8 mouse cellular contexts compared by ENCODE assay signal in genomic region chr7:82866486-82867270, GRCm38 (mm10). TPM values are rescaled to one million over a fixed set of nuclear protein-coding genes. Genes with fewer than 3 reads are reported as not detected.
DNase-seq lines count a peak whose midpoint lies in the region; ATAC-seq and TF ChIP-seq lines count a peak whose summit lies in the region.

No protein-coding gene starts in this region.

- peaks cover 18% of the 10 kb centered on the region for H3K36me3 ChIP-seq in forebrain, postnatal 0 days (ENCODE audit: insufficient read depth)
- H3K36me3 ChIP-seq in lung, embryonic 16.5 days (ENCODE audit: control insufficient read depth, insufficient read depth, low read length), result peaks cover 2% of the 10 kb centered on the region; the same call in 1 of the 2 replicates
- H3K36me3 ChIP-seq in thymus, adult 2 months (ENCODE audit: control insufficient read depth, insufficient read depth, low read length), result 0 out of 2 replicates have a peak, but pooled peaks cover 3% of the 10 kb centered on the region

- no peaks in the 10 kb centered on the region for H3K27me3 ChIP-seq in cerebellum, adult 2 months (ENCODE audit: control insufficient read depth, insufficient read depth, low read length)
- H3K27me3 ChIP-seq in forebrain, postnatal 0 days (ENCODE audit: insufficient read depth, low read length), result no peaks in the 10 kb centered on the region
- H3K27me3 ChIP-seq in lung, embryonic 16.5 days (ENCODE audit: control insufficient read depth, insufficient read depth, low read depth, low read length), result no peaks in the 10 kb centered on the region
- no peaks in the 10 kb centered on the region for H3K27me3 ChIP-seq in thymus, adult 2 months (ENCODE audit: control insufficient read depth, insufficient read depth, low read length)

- peak overlapping the region; percentile 100 for H3K9ac ChIP-seq in forebrain, postnatal 0 days
- peak overlapping the region; percentile 95 for H3K9ac ChIP-seq in lung, embryonic 16.5 days (ENCODE audit: low read length)

- ATAC-seq in forebrain, postnatal 0 days, result peak; percentile 81
- ATAC-seq in lung, embryonic 16.5 days (ENCODE audit: low read depth), result peak; percentile 86

- H3K9me3 ChIP-seq in forebrain, postnatal 0 days (ENCODE audit: low read length), result no peaks in the 10 kb centered on the region
- H3K9me3 ChIP-seq in lung, embryonic 16.5 days (ENCODE audit: control insufficient read depth, low read length), result no peaks in the 10 kb centered on the region

- peak overlapping the region; percentile 82 for H3K4me2 ChIP-seq in forebrain, postnatal 0 days (ENCODE audit: low read depth)
- peak overlapping the region; percentile 97 for H3K4me2 ChIP-seq in lung, embryonic 16.5 days (ENCODE audit: low read depth, low read length)

- peaks cover 10% of the 10 kb centered on the region for H3K4me1 ChIP-seq in cerebellum, adult 2 months (ENCODE audit: control insufficient read depth, insufficient read depth, low read length)
- no peaks in the 10 kb centered on the region for H3K4me1 ChIP-seq in forebrain, postnatal 0 days (ENCODE audit: insufficient read depth)
- H3K4me1 ChIP-seq in lung, embryonic 16.5 days (replicated peaks; ENCODE audit: control insufficient read depth, insufficient read depth, low read length), result peaks cover 24% of the 10 kb centered on the region
- peaks cover 18% of the 10 kb centered on the region for H3K4me1 ChIP-seq in thymus, adult 2 months (replicated peaks; ENCODE audit: control insufficient read depth, insufficient read depth, low read length)

- H3K27ac ChIP-seq in cerebellum, adult 2 months (ENCODE audit: insufficient read depth, low read length), result peak overlapping the region; percentile 96
- H3K27ac ChIP-seq in forebrain, postnatal 0 days (ENCODE audit: low read depth, low read length), result peak overlapping the region; percentile 100
- H3K27ac ChIP-seq in lung, embryonic 16.5 days (ENCODE audit: low read length), result peak overlapping the region; percentile 99
- peak overlapping the region; percentile 91 for H3K27ac ChIP-seq in thymus, adult 2 months (ENCODE audit: control insufficient read depth, insufficient read depth, low read length)

- no peak for TF ChIP-seq CTCF in cerebellum, adult 2 months (IDR thresholded peaks at IDR 0.05; ENCODE audit: borderline replicate concordance, insufficient read depth, low read depth, low read length)
- peak; percentile 47 for TF ChIP-seq CTCF in forebrain, postnatal 0 days (IDR thresholded peaks at IDR 0.05; ENCODE audit: low read depth)
- 0 out of 2 replicates have a peak, but pooled peaks have one; percentile 33 for TF ChIP-seq CTCF in thymus, adult 2 months (IDR thresholded peaks at IDR 0.05; ENCODE audit: borderline replicate concordance, control insufficient read depth, extremely low read depth, insufficient read depth, low read length, poor library complexity)

- DNase-seq in MEL-GATA-1-ER (ENCODE audit: extremely low read depth, low read depth), result peak; percentile 87
- DNase-seq in cerebellum, adult 2 months, result peak; percentile 93 to 98
- peak; percentile 98 for DNase-seq in forebrain, postnatal 0 days
- DNase-seq in heart, postnatal 4 days, result peak; percentile 95
- DNase-seq in layer of hippocampus, adult 9-11 months, result peak; percentile 98
- DNase-seq in ovary, adult 18-20 months (ENCODE audit: low spot score), result peak; percentile 97
- peak; percentile 93 for DNase-seq in thymus, adult 2 months

- no peak; the same call in 1 of the 2 replicates for TF ChIP-seq POLR2A in cerebellum, adult 2 months (IDR thresholded peaks at IDR 0.05; ENCODE audit: borderline replicate concordance, insufficient read depth, low read length)
- no peak for TF ChIP-seq POLR2A in thymus, adult 2 months (IDR thresholded peaks at IDR 0.05; ENCODE audit: control insufficient read depth, extremely low read depth, insufficient read depth, low read length, poor library complexity)

- WGBS in cerebellum, adult 2 months, result under 1% methylated on average over 61 of the region's 68 CpGs
- WGBS in forebrain, postnatal 0 days, result under 1% methylated on average over 64 of the region's 68 CpGs
- 0% methylated on average over 59 of the region's 68 CpGs for WGBS in lung, embryonic 16.5 days
- WGBS in thymus, adult 2 months, result under 1% methylated on average over 67 of the region's 68 CpGs

- H3K4me3 ChIP-seq in cerebellum, adult 2 months (replicated peaks; ENCODE audit: insufficient read depth, low read depth, low read length), result peak overlapping the region; percentile 97
- H3K4me3 ChIP-seq in forebrain, postnatal 0 days (ENCODE audit: low read depth, low read length), result peak overlapping the region; percentile 94
- peak overlapping the region; percentile 87 for H3K4me3 ChIP-seq in lung, embryonic 16.5 days (ENCODE audit: low read length)
- H3K4me3 ChIP-seq in thymus, adult 2 months (ENCODE audit: control insufficient read depth, insufficient read depth, low read length), result peak overlapping the region; percentile 97

RNA-seq across cellular contexts. Expression of gene Mex3b, which starts 0.5 kb away (rescaled TPM):
- 9.0 and 9.8 TPM in 2 replicates for polyA plus RNA-seq in cerebellum, adult 2 months (2012; rRNA removed)
- total RNA-seq in forebrain, postnatal 0 days (2014; rRNA removed), result 111 and 141 TPM in 2 replicates
- 22.8 and 24.5 TPM in 2 replicates for polyA plus RNA-seq in forebrain, postnatal 0 days (2015; fragmentation: Nextera tagmentation; extraction: Ambion mirVana)
- total RNA-seq in heart, postnatal 4 days (2021), result 10 to 100 TPM; 13.4 to 14.3 TPM
- 8.5 and 8.7 TPM in 2 replicates for polyA plus RNA-seq in lung, embryonic 16.5 days (2015; fragmentation: Nextera tagmentation; extraction: Ambion mirVana)
- 75.3 and 77.1 TPM in 2 replicates for polyA plus RNA-seq in thymus, adult 2 months (2012; rRNA removed)

Comparison
In these comparisons a context has a peak if more than half of its experiments do, and no peak if none do; other contexts are left out.
1. Peak in every context shown above with its lines: DNase-seq, ATAC-seq, H3K4me3 ChIP-seq and H3K27ac ChIP-seq.